Comparison of ENCODE assay signal across 18 mouse cellular contexts in the genomic region with DNA sequence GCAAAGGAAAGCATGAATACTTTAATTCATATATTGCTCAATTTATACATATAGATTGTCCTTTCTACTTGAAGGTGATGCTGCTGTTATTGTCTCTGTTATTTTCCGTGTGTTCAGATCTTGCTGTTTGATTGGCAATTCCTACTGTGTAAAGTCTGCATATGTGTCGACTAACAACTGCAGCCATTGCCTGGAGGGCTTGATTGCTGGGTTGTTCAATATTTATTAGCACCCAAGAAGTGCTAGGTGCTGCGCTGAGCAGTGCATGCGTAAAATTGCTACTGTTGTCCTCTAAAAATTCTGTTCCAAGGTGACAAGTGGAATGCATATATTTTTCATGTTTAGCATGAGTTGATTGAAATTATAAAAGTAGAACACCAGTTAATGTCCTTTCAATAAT.
"Had no signal": no experiment of that assay in that cellular context is flagged by ENCODE, and none has a peak within 500 bp of the region (broad histone marks: within the 10 kb centered on the region; RNA-seq: fewer than 3 reads in every experiment).

No protein-coding gene starts in this region.

- H3K9me3 ChIP-seq: midbrain, embryonic 10.5 days; midbrain, embryonic 12.5 days; neural tube, embryonic 13.5 days; neural tube, embryonic 15.5 days had no signal

- H3K9ac ChIP-seq: liver, embryonic 14.5 days; lung, embryonic 14.5 days; midbrain, embryonic 12.5 days; neural tube, embryonic 13.5 days; neural tube, embryonic 15.5 days had no signal

- H3K36me3 ChIP-seq: midbrain, embryonic 10.5 days; midbrain, embryonic 12.5 days; neural tube, embryonic 13.5 days; neural tube, embryonic 15.5 days had no signal

- H3K4me3 ChIP-seq: midbrain, embryonic 10.5 days; midbrain, embryonic 12.5 days; myocyte; neural tube, embryonic 13.5 days; neural tube, embryonic 15.5 days had no signal

- H3K27me3 ChIP-seq: midbrain, embryonic 12.5 days; neural tube, embryonic 13.5 days; neural tube, embryonic 15.5 days had no signal

- H3K4me1 ChIP-seq: midbrain, embryonic 10.5 days; midbrain, embryonic 12.5 days; neural tube, embryonic 13.5 days; neural tube, embryonic 15.5 days had no signal

- DNase-seq: lung, adult 18-20 months; lung, embryonic 14.5 days; lung, postnatal 10 days; lung, postnatal 4 days; retina, postnatal 1 day; right cerebral cortex, adult 18-20 months; right cerebral cortex, postnatal 25 days; right cerebral cortex, postnatal 4 days; spleen, adult 18-20 months; thymus, adult 18-20 months; thymus, postnatal 14 days; thymus, postnatal 36 days had no signal

- H3K4me2 ChIP-seq: lung, embryonic 14.5 days; midbrain, embryonic 12.5 days; neural tube, embryonic 13.5 days; neural tube, embryonic 15.5 days had no signal

- H3K27ac ChIP-seq: liver, embryonic 14.5 days; midbrain, embryonic 10.5 days; midbrain, embryonic 12.5 days; neural tube, embryonic 13.5 days; neural tube, embryonic 15.5 days had no signal
